Mouse (Mus musculus) testis, adult 2 months (tissue): ENCODE results near the gene Prrt1.
A peak's percentile ranks its signal among the peaks of the same experiment; 100 is the strongest.

Experiments used
- CTCF ChIP-seq: fragments of 200-500 bp; IDR thresholded peaks from 2 replicates; pipeline ENCODE4 v1.5.1; 2012; ENCODE audit warnings: low read depth, mild to moderate bottlenecking, inconsistent platforms, low read length, moderate library complexity; ENCODE audit not compliant: control insufficient read depth, insufficient read depth, insufficient replicate concordance
- POLR2A ChIP-seq: fragments of 200-500 bp; IDR thresholded peaks from 2 replicates; pipeline ENCODE4 v1.6.1; 2012; ENCODE audit warnings: low read depth, mild to moderate bottlenecking, inconsistent platforms, low read length, moderate library complexity; ENCODE audit not compliant: control insufficient read depth

GRCm38 (mm10) chr17:34655581-34655991, 26.3 kb downstream of the Prrt1 start:
- TF ChIP-seq CTCF = peak; percentile 28; the same call in 1 of the 2 replicates
- TF ChIP-seq POLR2A = no peak
